Mouse (Mus musculus) layer of hippocampus, postnatal 36 days (tissue): ENCODE measurements around the gene Cd63. TPM values are rescaled to one million over a fixed set of nuclear protein-coding genes. Genes with fewer than 3 reads are reported as not detected.

Source experiments
- total RNA-seq, 2 experiments: library from RNA; stranded (reverse); gene quantifications; 2 replicates each; pipeline ENCODE4 v1.2.3; 2021

The Cd63 gene
- total RNA-seq, 2 experiments from 2014 or later: 77.8 to 79.7 TPM

Other genes with a start within 250 kb of the Cd63 start
- gene Suox, start 226.9 kb upstream of the Cd63 start, total RNA-seq: 10 to 100 TPM; 11.4 to 14.2 TPM
- 100 to 1,000 TPM; 131 to 134 TPM for gene Rab5b, start 204.7 kb upstream of the Cd63 start, total RNA-seq
- under 1 TPM; 0.25 to 0.35 TPM for gene Pmel, start 196.8 kb upstream of the Cd63 start, total RNA-seq
- 1 to 10 TPM; 2.0 to 2.4 TPM for gene Cdk2, start 196.0 kb upstream of the Cd63 start, total RNA-seq
- gene Dgka, start 156.1 kb upstream of the Cd63 start, total RNA-seq: 10 to 100 TPM in 1 of 2 experiments, 1 to 10 TPM in 1; 9.3 to 11.1 TPM
- gene Pym1, start 153.1 kb upstream of the Cd63 start, total RNA-seq: 10 to 100 TPM; 26.0 to 28.2 TPM
- under 1 TPM; 0.20 to 0.46 TPM for gene Mmp19, start 110.1 kb upstream of the Cd63 start, total RNA-seq
- gene Dnajc14, start 96.9 kb upstream of the Cd63 start, total RNA-seq: 10 to 100 TPM; 65.3 to 69.1 TPM
- gene Tmem198b, start 96.6 kb upstream of the Cd63 start, total RNA-seq: 10 to 100 TPM in 1 of 2 experiments, 1 to 10 TPM in 1; 8.4 to 10.6 TPM
- gene Sarnp, start 83.7 kb upstream of the Cd63 start, total RNA-seq: 10 to 100 TPM; 38.9 to 39.5 TPM
- 1 to 10 TPM; 8.9 to 9.8 TPM for gene Ormdl2, start 79.3 kb upstream of the Cd63 start, total RNA-seq
- 10 to 100 TPM; 20.4 to 22.7 TPM for gene Gdf11, start 9.3 kb upstream of the Cd63 start, total RNA-seq
- gene Rdh5, start 21.9 kb downstream of the Cd63 start, total RNA-seq: 1 to 10 TPM; 6.4 to 8.9 TPM
- 10 to 100 TPM; 92.9 to 94.1 TPM for gene Bloc1s1, start 23.0 kb downstream of the Cd63 start, total RNA-seq
- 10 to 100 TPM; 30.1 to 35.4 TPM for gene Itga7, start 32.8 kb downstream of the Cd63 start, total RNA-seq
- gene Mettl7b, start 60.0 kb downstream of the Cd63 start, total RNA-seq: not detected
- not detected for gene Olfr9, start 88.4 kb downstream of the Cd63 start, total RNA-seq
- not detected for gene Olfr763, start 109.8 kb downstream of the Cd63 start, total RNA-seq
- gene Olfr764-ps1, start 138.9 kb downstream of the Cd63 start, total RNA-seq: not detected
- gene Olfr765, start 149.0 kb downstream of the Cd63 start, total RNA-seq: not detected
- gene Olfr766-ps1, start 168.0 kb downstream of the Cd63 start, total RNA-seq: not detected
- gene Olfr767, start 181.9 kb downstream of the Cd63 start, total RNA-seq: under 1 TPM in 1 of 2 experiments, not detected in 1; 0.08 TPM
- not detected for gene Olfr768, start 198.4 kb downstream of the Cd63 start, total RNA-seq
- not detected for gene Olfr769, start 216.9 kb downstream of the Cd63 start, total RNA-seq
- not detected for gene Olfr770, start 238.0 kb downstream of the Cd63 start, total RNA-seq